Mouse (Mus musculus): Measurements from ENCODE around the gene Nup214. TPM values are rescaled to one million over a fixed set of nuclear protein-coding genes. Genes with fewer than 3 reads are reported as not detected.

The Nup214 gene
- polyA plus RNA-seq, 1 experiment: 47.0 TPM

GRCm38 (mm10) chr2:32058241-32058640 lies 84.0 kb downstream of the Nup214 start:
- TF ChIP-seq POLR2A (IDR thresholded peaks at IDR 0.05; ENCODE audit: borderline replicate concordance, insufficient read depth, low read length): no peak
- no peak for DNase-seq
- 81% methylated on average over 9 of the region's 9 CpGs for WGBS
- H3K27me3 ChIP-seq (ENCODE audit: control insufficient read depth, insufficient read depth, low read length): no peaks in the 10 kb centered on the region
- no peak overlapping the region for H3K27ac ChIP-seq (ENCODE audit: insufficient read depth, low read length)
- H3K4me3 ChIP-seq (replicated peaks; ENCODE audit: insufficient read depth, low read depth, low read length): no peak overlapping the region
- H3K4me1 ChIP-seq (ENCODE audit: control insufficient read depth, insufficient read depth, low read length): no peaks in the 10 kb centered on the region; the same call in 1 of the 2 replicates

GRCm38 (mm10) chr2:32058716-32059115 lies 84.5 kb downstream of the Nup214 start:
- 61% methylated on average over 5 of the region's 5 CpGs for WGBS
- H3K4me3 ChIP-seq (replicated peaks; ENCODE audit: insufficient read depth, low read depth, low read length): no peak overlapping the region
- no peaks in the 10 kb centered on the region; the same call in 1 of the 2 replicates for H3K4me1 ChIP-seq (ENCODE audit: control insufficient read depth, insufficient read depth, low read length)
- no peak for TF ChIP-seq POLR2A (IDR thresholded peaks at IDR 0.05; ENCODE audit: borderline replicate concordance, insufficient read depth, low read length)
- TF ChIP-seq CTCF (IDR thresholded peaks at IDR 0.05; ENCODE audit: borderline replicate concordance, insufficient read depth, low read depth, low read length): no peak
- H3K27ac ChIP-seq (ENCODE audit: insufficient read depth, low read length): no peak overlapping the region
- H3K27me3 ChIP-seq (ENCODE audit: control insufficient read depth, insufficient read depth, low read length): no peaks in the 10 kb centered on the region
- no peak for DNase-seq

- no peak overlapping the region for H3K27ac ChIP-seq (ENCODE audit: insufficient read depth, low read length)
- no peaks in the 10 kb centered on the region for H3K27me3 ChIP-seq (ENCODE audit: control insufficient read depth, insufficient read depth, low read length)
- H3K4me3 ChIP-seq (replicated peaks; ENCODE audit: insufficient read depth, low read depth, low read length): no peak overlapping the region
- DNase-seq: no peak
- WGBS: 80% methylated on average over 6 of the region's 6 CpGs
- TF ChIP-seq CTCF (IDR thresholded peaks at IDR 0.05; ENCODE audit: borderline replicate concordance, insufficient read depth, low read depth, low read length) (no peak), POLR2A (IDR thresholded peaks at IDR 0.05; ENCODE audit: borderline replicate concordance, insufficient read depth, low read length) (no peak)
- no peaks in the 10 kb centered on the region; the same call in 1 of the 2 replicates for H3K4me1 ChIP-seq (ENCODE audit: control insufficient read depth, insufficient read depth, low read length)
Measured at GRCm38 (mm10) chr2:32059613-32060012, 85.4 kb downstream of the Nup214 start.

GRCm38 (mm10) chr2:32060228-32060805 lies 86.1 kb downstream of the Nup214 start:
- no peaks in the 10 kb centered on the region for H3K27me3 ChIP-seq (ENCODE audit: control insufficient read depth, insufficient read depth, low read length)
- no peak overlapping the region for H3K4me3 ChIP-seq (replicated peaks; ENCODE audit: insufficient read depth, low read depth, low read length)
- H3K27ac ChIP-seq (ENCODE audit: insufficient read depth, low read length): no peak overlapping the region
- H3K4me1 ChIP-seq (ENCODE audit: control insufficient read depth, insufficient read depth, low read length): no peaks in the 10 kb centered on the region; the same call in 1 of the 2 replicates
- DNase-seq: no peak
- WGBS: 76% methylated on average over 6 of the region's 6 CpGs
- TF ChIP-seq POLR2A (IDR thresholded peaks at IDR 0.05; ENCODE audit: borderline replicate concordance, insufficient read depth, low read length) (no peak), CTCF (IDR thresholded peaks at IDR 0.05; ENCODE audit: borderline replicate concordance, insufficient read depth, low read depth, low read length) (no peak)

GRCm38 (mm10) chr2:32061189-32061588 lies 87.0 kb downstream of the Nup214 start:
- no peaks in the 10 kb centered on the region for H3K27me3 ChIP-seq (ENCODE audit: control insufficient read depth, insufficient read depth, low read length)
- H3K27ac ChIP-seq (ENCODE audit: insufficient read depth, low read length): no peak overlapping the region
- WGBS: 85% methylated on average over 2 of the region's 2 CpGs
- no peaks in the 10 kb centered on the region; the same call in 1 of the 2 replicates for H3K4me1 ChIP-seq (ENCODE audit: control insufficient read depth, insufficient read depth, low read length)
- TF ChIP-seq CTCF (IDR thresholded peaks at IDR 0.05; ENCODE audit: borderline replicate concordance, insufficient read depth, low read depth, low read length): no peak
- no peak for TF ChIP-seq POLR2A (IDR thresholded peaks at IDR 0.05; ENCODE audit: borderline replicate concordance, insufficient read depth, low read length)
- no peak overlapping the region for H3K4me3 ChIP-seq (replicated peaks; ENCODE audit: insufficient read depth, low read depth, low read length)
- DNase-seq: no peak

- no peaks in the 10 kb centered on the region for H3K27me3 ChIP-seq (ENCODE audit: control insufficient read depth, insufficient read depth, low read length)
- WGBS: 88% methylated on average over 12 of the region's 12 CpGs
Measured at GRCm38 (mm10) chr2:32061722-32062505, 87.7 kb downstream of the Nup214 start.

GRCm38 (mm10) chr2:32062626-32063410 lies 88.6 kb downstream of the Nup214 start:
- H3K4me3 ChIP-seq (replicated peaks; ENCODE audit: insufficient read depth, low read depth, low read length): no peak overlapping the region
- 87% methylated on average over 15 of the region's 15 CpGs for WGBS
- no peak for DNase-seq
- H3K27me3 ChIP-seq (ENCODE audit: control insufficient read depth, insufficient read depth, low read length): no peaks in the 10 kb centered on the region
- no peak overlapping the region for H3K27ac ChIP-seq (ENCODE audit: insufficient read depth, low read length)
- TF ChIP-seq POLR2A (IDR thresholded peaks at IDR 0.05; ENCODE audit: borderline replicate concordance, insufficient read depth, low read length) (no peak), CTCF (IDR thresholded peaks at IDR 0.05; ENCODE audit: borderline replicate concordance, insufficient read depth, low read depth, low read length) (no peak)
- no peaks in the 10 kb centered on the region for H3K4me1 ChIP-seq (ENCODE audit: control insufficient read depth, insufficient read depth, low read length)

More at GRCm38 (mm10) chr2:32061722-32062505, 87.7 kb downstream of the Nup214 start:
- TF ChIP-seq CTCF (IDR thresholded peaks at IDR 0.05; ENCODE audit: borderline replicate concordance, insufficient read depth, low read depth, low read length) (no peak), POLR2A (IDR thresholded peaks at IDR 0.05; ENCODE audit: borderline replicate concordance, insufficient read depth, low read length) (no peak)
- no peak for DNase-seq
- no peak overlapping the region for H3K27ac ChIP-seq (ENCODE audit: insufficient read depth, low read length)
- H3K4me1 ChIP-seq (ENCODE audit: control insufficient read depth, insufficient read depth, low read length): no peaks in the 10 kb centered on the region; the same call in 1 of the 2 replicates
- H3K4me3 ChIP-seq (replicated peaks; ENCODE audit: insufficient read depth, low read depth, low read length): no peak overlapping the region
